Mouse (Mus musculus): ENCODE results near the gene Ankef1.

DNA sequence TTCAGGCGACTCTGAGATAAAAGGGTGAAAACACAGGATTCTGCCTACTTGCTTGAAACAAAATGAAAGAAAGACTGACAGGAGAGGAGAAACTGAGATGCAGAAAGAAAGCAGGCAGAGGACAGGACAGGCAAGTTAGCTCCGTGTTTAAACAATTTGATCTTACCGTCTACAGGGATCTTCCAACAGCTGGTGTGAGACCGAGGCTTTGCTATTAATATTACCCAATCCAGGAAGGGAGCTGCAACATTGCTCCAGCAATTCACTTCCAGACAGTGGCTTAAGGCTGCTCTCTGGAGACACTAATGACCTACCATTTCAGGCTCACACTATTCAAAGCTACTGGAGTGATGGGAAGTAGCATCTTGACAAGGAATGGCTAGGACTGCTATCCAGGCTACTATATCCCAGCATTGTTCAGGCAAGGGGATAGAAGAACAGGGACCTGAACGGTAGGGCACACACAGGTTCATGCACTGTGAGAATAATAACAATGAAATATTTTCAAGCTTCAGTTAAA lies 99.0 kb downstream of the Ankef1 start:
- TF ChIP-seq CTCF (IDR thresholded peaks at IDR 0.05; ENCODE audit: low read depth, low read length), result no peak
- TF ChIP-seq POLR2A (IDR thresholded peaks at IDR 0.05; ENCODE audit: borderline replicate concordance, low read depth, low read length), result no peak
